Mouse (Mus musculus): ENCODE data around the gene Fam20a.

DNA sequence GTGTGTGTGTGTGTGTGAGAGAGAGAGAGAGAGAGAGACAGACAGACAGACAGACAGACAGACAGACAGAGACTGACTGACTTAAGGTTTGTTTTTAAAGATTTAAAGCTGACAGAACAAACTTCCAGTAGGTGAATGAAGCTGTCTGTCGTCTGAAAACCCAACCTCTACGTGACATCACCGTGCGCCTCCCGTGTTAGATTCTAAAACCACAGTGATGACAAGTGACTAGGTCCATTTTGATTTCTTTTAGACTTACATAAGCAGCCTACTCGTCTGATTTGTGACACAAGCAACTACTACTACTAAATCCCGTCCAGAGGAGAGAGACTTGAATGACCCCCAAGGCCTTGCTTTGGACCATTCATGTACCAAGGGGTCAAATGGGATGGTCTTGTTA lies 48.3 kb downstream of the Fam20a start:
- TF ChIP-seq CTCF (IDR thresholded peaks at IDR 0.05; ENCODE audit: insufficient read depth, low read depth, low read length) (no peak), POLR2A (IDR thresholded peaks at IDR 0.05; ENCODE audit: insufficient read depth, low read depth, low read length) (no peak)

All from olfactory bulb, adult 2 months (tissue).